Mouse (Mus musculus): ENCODE measurements at regions not wholly inside any gene's neighbourhood (a gene's known extent, or its start where the extent isn't known, plus 50 kb on each side); places are given as distances from the start of the nearest gene placed in this dataset.

DNA sequence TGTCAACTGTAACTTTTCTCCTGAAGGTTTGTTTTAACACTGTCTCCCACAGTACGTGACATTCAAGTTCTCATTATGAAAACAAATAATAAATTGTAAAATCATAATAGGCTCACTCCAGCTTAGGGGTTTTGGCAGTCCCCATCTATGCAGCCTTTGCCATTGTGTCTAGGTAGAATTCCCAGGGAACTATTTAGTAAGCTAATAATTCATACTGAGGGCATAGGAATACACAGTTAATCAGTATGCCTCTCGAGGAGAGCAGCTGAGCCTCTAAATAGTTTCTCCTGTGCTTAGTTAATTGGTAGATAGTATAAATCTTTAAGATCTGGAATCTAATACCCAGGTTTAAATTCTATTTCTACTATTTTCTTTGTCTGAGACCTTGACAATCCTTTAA lies 191.7 kb downstream of the Tprg start:
- no peaks in the 10 kb centered on the region for H3K9me3 ChIP-seq (ENCODE audit: control insufficient read depth, low read length)
- WGBS = 44% methylated on average over 2 of the region's 2 CpGs
- no peak for ATAC-seq
- no peaks in the 10 kb centered on the region for H3K36me3 ChIP-seq (ENCODE audit: control insufficient read depth, insufficient read depth)
- H3K4me1 ChIP-seq (replicated peaks; ENCODE audit: control insufficient read depth, insufficient read depth, low read length) = no peaks in the 10 kb centered on the region
- no peak overlapping the region for H3K4me2 ChIP-seq (ENCODE audit: low read length)
- no peak overlapping the region for H3K27ac ChIP-seq (ENCODE audit: low read length)
- H3K9ac ChIP-seq (replicated peaks; ENCODE audit: low read depth, low read length) = no peak overlapping the region
- H3K4me3 ChIP-seq (replicated peaks; ENCODE audit: low read length) = no peak overlapping the region
- no peaks in the 10 kb centered on the region for H3K27me3 ChIP-seq (replicated peaks; ENCODE audit: control insufficient read depth, insufficient read depth, low read length)

DNA sequence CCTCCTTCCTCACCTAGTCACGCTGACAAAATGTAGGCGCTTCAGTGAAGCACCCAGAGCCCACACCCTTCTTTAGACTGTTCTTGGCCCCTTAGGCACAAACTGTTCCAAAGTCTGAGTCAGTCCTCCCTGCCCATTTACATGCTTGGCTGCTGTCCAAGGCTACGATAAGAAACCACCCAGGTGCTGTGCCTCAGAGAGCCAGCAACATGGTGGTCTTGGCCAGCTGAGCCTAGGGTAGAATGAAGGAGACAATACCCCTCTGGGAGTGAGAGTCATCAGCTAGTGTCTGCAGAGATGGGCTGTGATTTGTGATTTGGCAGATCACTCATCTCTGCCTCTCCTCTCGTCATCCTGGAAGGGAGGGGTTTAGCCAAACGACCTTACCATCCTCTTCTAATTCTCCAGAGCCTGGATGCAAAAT lies 197.2 kb downstream of the Tprg start:
- 29% methylated on average over 5 of the region's 5 CpGs for WGBS

DNA sequence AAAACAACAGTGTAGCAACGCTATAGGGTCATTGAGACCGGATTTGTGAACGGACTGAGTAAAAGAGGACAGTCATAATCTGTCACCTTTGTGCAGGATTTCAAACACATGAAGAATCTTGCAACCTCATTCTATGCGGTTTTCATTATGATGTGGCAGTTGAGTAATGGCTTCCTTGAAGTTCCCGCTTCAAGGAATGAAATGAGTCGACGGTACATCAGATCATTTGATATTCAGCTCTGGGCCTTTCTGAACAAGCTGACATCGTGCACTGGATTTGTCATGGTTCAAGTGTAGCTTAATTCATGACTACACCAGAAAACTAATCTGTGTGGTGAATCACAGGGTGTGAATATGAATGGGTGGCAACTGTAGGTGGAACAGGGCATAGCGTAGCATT lies 198.4 kb downstream of the Tprg start:
- ATAC-seq = no peak
- Histone ChIP-seq H3K9me3 (ENCODE audit: control insufficient read depth, low read length) (no peaks in the 10 kb centered on the region), H3K4me2 (ENCODE audit: low read length) (no peak overlapping the region), H3K4me3 (replicated peaks; ENCODE audit: low read length) (no peak overlapping the region), H3K27ac (ENCODE audit: low read length) (no peak overlapping the region), H3K4me1 (replicated peaks; ENCODE audit: control insufficient read depth, insufficient read depth, low read length) (no peaks in the 10 kb centered on the region), H3K36me3 (ENCODE audit: control insufficient read depth, insufficient read depth) (no peaks in the 10 kb centered on the region), H3K27me3 (replicated peaks; ENCODE audit: control insufficient read depth, insufficient read depth, low read length) (no peaks in the 10 kb centered on the region), H3K9ac (replicated peaks; ENCODE audit: low read depth, low read length) (no peak overlapping the region)
- 88% methylated on average over 9 of the region's 9 CpGs for WGBS

More for the DNA sequence above, 197.2 kb downstream of the Tprg start:
- Histone ChIP-seq H3K4me2 (ENCODE audit: low read length) (no peak overlapping the region), H3K4me3 (replicated peaks; ENCODE audit: low read length) (no peak overlapping the region), H3K4me1 (replicated peaks; ENCODE audit: control insufficient read depth, insufficient read depth, low read length) (no peaks in the 10 kb centered on the region), H3K9ac (replicated peaks; ENCODE audit: low read depth, low read length) (no peak overlapping the region), H3K9me3 (ENCODE audit: control insufficient read depth, low read length) (no peaks in the 10 kb centered on the region), H3K36me3 (ENCODE audit: control insufficient read depth, insufficient read depth) (no peaks in the 10 kb centered on the region), H3K27me3 (replicated peaks; ENCODE audit: control insufficient read depth, insufficient read depth, low read length) (no peaks in the 10 kb centered on the region), H3K27ac (ENCODE audit: low read length) (no peak overlapping the region)
- ATAC-seq = peak; percentile 72

DNA sequence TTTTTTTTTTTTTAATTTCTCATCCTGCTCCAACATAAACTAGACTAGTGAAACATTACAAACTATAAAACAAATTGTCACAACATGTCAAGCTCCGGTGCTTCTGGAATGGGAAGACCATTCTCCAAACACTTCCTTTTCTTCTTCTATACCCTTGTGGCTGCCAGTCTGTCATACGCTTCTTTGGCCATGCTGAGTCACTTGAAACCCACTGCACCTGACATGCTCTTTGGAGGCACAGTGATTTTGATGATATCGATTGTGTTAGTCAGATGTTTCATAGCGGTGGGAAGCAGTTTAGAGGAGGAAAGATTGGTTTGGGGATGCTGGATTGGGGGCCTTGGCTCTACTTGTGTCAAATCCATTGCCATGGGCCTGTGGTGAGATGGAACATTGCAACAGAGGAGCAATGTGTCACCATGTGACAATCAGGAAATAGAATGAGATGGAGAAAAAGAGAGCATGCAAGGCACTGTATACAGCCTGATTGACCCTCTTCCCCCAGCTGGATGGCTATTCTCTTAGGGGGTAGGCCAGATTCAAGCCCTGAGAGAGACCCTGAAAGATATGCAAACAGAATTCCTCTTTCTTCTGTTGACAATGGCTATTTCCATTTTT lies 197.0 kb upstream of the Trp63 start:
- no peaks in the 10 kb centered on the region for H3K9me3 ChIP-seq (ENCODE audit: control insufficient read depth, low read length)
- H3K4me3 ChIP-seq (replicated peaks; ENCODE audit: low read length) = no peak overlapping the region
- H3K36me3 ChIP-seq (ENCODE audit: control insufficient read depth, insufficient read depth) = no peaks in the 10 kb centered on the region
- H3K27ac ChIP-seq (ENCODE audit: low read length) = no peak overlapping the region
- no peak overlapping the region for H3K4me2 ChIP-seq (ENCODE audit: low read length)
- H3K27me3 ChIP-seq (replicated peaks; ENCODE audit: control insufficient read depth, insufficient read depth, low read length) = no peaks in the 10 kb centered on the region
- no peak overlapping the region for H3K9ac ChIP-seq (replicated peaks; ENCODE audit: low read depth, low read length)
- no peak for ATAC-seq
- WGBS = 93% methylated on average over 4 of the region's 4 CpGs
- H3K4me1 ChIP-seq (replicated peaks; ENCODE audit: control insufficient read depth, insufficient read depth, low read length) = no peaks in the 10 kb centered on the region

DNA sequence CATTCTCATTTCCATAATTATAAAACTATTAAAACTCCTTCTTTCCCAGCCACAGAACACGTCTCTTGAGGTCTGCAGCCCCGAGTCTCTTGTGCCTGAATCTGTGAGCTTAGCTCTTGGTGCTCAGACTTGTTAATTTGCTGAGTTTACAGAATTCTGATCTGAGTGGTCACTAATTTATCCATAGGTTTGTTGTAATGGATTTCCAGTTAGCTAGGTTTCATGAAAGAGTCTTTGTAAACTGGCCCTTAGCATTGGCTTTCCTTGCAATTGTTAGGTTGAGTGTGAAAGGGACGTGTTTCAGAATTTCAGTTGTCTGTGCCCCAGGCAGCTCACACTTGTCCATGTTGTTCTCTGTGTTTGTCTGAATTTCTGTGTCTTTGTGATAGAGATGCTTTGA lies 192.7 kb upstream of the Trp63 start:
- Histone ChIP-seq H3K4me3 (replicated peaks; ENCODE audit: low read length) (no peak overlapping the region), H3K27ac (ENCODE audit: low read length) (no peak overlapping the region), H3K36me3 (ENCODE audit: control insufficient read depth, insufficient read depth) (no peaks in the 10 kb centered on the region), H3K9me3 (ENCODE audit: control insufficient read depth, low read length) (no peaks in the 10 kb centered on the region), H3K4me1 (replicated peaks; ENCODE audit: control insufficient read depth, insufficient read depth, low read length) (no peaks in the 10 kb centered on the region), H3K9ac (replicated peaks; ENCODE audit: low read depth, low read length) (no peak overlapping the region), H3K27me3 (replicated peaks; ENCODE audit: control insufficient read depth, insufficient read depth, low read length) (no peaks in the 10 kb centered on the region), H3K4me2 (ENCODE audit: low read length) (no peak overlapping the region)
- ATAC-seq = no peak
- 26% methylated on average over 3 of the region's 3 CpGs for WGBS

DNA sequence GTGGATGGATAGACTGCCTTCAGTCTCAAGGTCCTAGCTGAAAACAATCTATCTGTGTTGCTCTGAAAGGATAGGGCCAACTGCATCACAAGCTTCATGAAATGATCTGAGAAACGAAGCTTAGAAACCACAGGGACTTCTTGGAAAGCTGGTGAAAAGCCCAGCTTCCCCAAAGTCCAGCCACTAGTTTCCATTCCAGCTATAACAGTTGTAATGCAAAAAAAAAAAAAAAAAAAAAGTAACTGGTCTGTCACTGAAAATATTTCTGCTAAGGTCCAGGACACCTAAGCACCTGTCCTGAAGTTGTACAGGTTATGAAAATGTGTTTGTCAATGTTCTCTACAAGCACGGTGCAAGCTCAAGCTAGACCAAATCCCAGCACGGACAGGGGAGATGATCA lies 189.4 kb upstream of the Trp63 start:
- Histone ChIP-seq H3K4me1 (replicated peaks; ENCODE audit: control insufficient read depth, insufficient read depth, low read length) (no peaks in the 10 kb centered on the region), H3K4me2 (ENCODE audit: low read length) (no peak overlapping the region), H3K27me3 (replicated peaks; ENCODE audit: control insufficient read depth, insufficient read depth, low read length) (no peaks in the 10 kb centered on the region), H3K27ac (ENCODE audit: low read length) (no peak overlapping the region), H3K4me3 (replicated peaks; ENCODE audit: low read length) (no peak overlapping the region), H3K36me3 (ENCODE audit: control insufficient read depth, insufficient read depth) (no peaks in the 10 kb centered on the region), H3K9me3 (ENCODE audit: control insufficient read depth, low read length) (no peaks in the 10 kb centered on the region), H3K9ac (replicated peaks; ENCODE audit: low read depth, low read length) (no peak overlapping the region)
- WGBS = 89% methylated on average over 3 of the region's 3 CpGs
- no peak for ATAC-seq

DNA sequence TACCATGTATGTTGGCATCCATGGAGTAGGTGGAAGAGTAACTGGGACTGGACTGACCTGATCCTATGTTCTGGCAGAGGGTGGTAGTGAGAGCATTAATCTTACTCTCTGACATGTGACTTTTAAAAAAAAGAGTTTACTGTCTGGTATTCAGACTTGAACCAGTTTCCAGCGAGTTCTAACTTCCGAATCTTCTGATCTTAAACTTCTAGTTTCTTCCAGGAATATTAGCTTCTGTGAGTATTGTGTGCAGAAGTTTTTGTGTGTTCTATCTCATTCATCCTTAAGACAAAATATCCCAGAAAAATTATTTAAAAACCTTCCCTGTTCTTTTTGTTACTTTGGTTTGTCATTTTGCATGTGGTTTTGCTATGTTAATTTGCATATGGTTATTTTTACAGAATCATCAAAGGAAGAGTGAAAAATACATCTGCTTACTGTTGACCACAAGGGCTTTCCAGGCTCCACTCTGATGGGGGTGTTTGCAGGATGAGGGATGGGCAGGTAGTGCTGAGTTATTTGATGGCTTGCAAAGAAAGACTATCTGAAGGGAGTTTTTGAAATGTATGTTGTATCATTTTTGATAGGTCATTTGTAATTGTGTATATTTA lies 187.9 kb upstream of the Trp63 start:
- Histone ChIP-seq H3K4me2 (ENCODE audit: low read length) (no peak overlapping the region), H3K4me1 (replicated peaks; ENCODE audit: control insufficient read depth, insufficient read depth, low read length) (no peaks in the 10 kb centered on the region), H3K36me3 (ENCODE audit: control insufficient read depth, insufficient read depth) (no peaks in the 10 kb centered on the region), H3K27me3 (replicated peaks; ENCODE audit: control insufficient read depth, insufficient read depth, low read length) (no peaks in the 10 kb centered on the region), H3K27ac (ENCODE audit: low read length) (no peak overlapping the region), H3K9me3 (ENCODE audit: control insufficient read depth, low read length) (no peaks in the 10 kb centered on the region), H3K4me3 (replicated peaks; ENCODE audit: low read length) (no peak overlapping the region), H3K9ac (replicated peaks; ENCODE audit: low read depth, low read length) (no peak overlapping the region)
- WGBS = 91% methylated on average over 2 of the region's 2 CpGs
- no peak for ATAC-seq

DNA sequence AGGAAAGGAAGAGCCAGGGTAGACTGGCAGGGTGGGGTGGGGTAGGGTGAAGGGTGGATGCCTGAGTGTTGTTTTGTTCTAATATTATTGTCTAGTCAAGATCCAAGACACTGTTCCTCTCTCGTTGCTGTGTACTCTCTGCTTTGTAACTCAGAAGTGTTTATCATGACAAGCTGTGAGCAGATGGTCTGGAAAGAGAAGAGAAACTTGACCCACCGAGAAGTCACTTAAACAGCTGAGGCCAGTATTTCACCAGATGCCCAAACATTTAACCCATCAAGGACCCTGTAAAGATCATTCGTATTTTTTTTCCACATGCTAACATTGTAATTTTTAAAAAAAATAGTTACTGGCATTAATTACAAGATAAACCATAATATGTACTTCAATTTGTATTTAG lies 178.7 kb upstream of the Trp63 start:
- no peaks in the 10 kb centered on the region for H3K4me1 ChIP-seq (replicated peaks; ENCODE audit: control insufficient read depth, insufficient read depth, low read length)
- H3K4me3 ChIP-seq (replicated peaks; ENCODE audit: low read length) = no peak overlapping the region
- H3K9ac ChIP-seq (replicated peaks; ENCODE audit: low read depth, low read length) = no peak overlapping the region
- 59% methylated on average over 3 of the region's 3 CpGs for WGBS
- H3K36me3 ChIP-seq (ENCODE audit: control insufficient read depth, insufficient read depth) = no peaks in the 10 kb centered on the region
- no peak overlapping the region for H3K27ac ChIP-seq (ENCODE audit: low read length)
- H3K9me3 ChIP-seq (ENCODE audit: control insufficient read depth, low read length) = no peaks in the 10 kb centered on the region
- no peak for ATAC-seq
- H3K27me3 ChIP-seq (replicated peaks; ENCODE audit: control insufficient read depth, insufficient read depth, low read length) = no peaks in the 10 kb centered on the region
- no peak overlapping the region for H3K4me2 ChIP-seq (ENCODE audit: low read length)

DNA sequence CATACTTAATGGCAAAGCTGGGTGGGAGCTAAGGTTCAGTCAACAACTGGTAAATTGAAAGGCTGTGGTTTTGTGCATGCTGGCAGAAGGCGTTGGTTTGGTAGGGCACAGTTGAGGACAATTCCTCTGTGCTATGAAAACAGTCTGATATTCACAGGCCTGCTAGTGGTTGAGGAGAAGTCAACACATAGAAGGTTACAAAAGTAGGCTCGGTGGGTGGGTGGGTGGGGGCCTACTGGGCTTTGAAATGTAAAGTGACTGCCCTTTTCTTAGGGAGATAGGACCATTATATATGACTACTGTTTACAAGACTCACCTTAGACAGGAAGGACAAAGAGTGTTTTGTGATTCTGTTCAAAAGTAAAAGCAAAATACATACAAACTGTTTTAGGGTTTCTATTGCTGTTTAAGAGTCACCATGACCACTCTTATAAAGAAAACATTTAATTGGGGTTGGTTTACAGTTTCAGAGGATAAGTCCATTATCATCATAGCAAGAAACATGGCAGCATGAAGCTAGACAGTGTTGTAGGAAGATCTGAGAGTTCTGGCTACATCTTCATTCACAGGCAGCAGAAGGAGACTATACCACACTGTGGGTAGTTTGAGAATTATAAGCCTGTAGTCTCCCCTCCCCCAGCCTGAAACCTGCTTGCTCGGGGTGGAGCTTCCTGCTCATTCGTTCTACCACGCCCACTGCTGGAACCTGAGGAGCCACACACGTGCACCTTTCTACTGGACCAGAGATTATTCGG lies 166.3 kb upstream of the Trp63 start:
- WGBS = 84% methylated on average over 4 of the region's 7 CpGs
- no peak overlapping the region for H3K9ac ChIP-seq (replicated peaks; ENCODE audit: low read depth, low read length)

More for the DNA sequence above, 166.3 kb upstream of the Trp63 start:
- no peaks in the 10 kb centered on the region for H3K9me3 ChIP-seq (ENCODE audit: control insufficient read depth, low read length)
- no peaks in the 10 kb centered on the region for H3K4me1 ChIP-seq (replicated peaks; ENCODE audit: control insufficient read depth, insufficient read depth, low read length)
- no peaks in the 10 kb centered on the region for H3K36me3 ChIP-seq (ENCODE audit: control insufficient read depth, insufficient read depth)
- no peaks in the 10 kb centered on the region for H3K27me3 ChIP-seq (replicated peaks; ENCODE audit: control insufficient read depth, insufficient read depth, low read length)
- no peak overlapping the region for H3K27ac ChIP-seq (ENCODE audit: low read length)
- ATAC-seq = no peak
- no peak overlapping the region for H3K4me3 ChIP-seq (replicated peaks; ENCODE audit: low read length)
- no peak overlapping the region for H3K4me2 ChIP-seq (ENCODE audit: low read length)

Measured in forebrain, embryonic 16.5 days (tissue).